Mouse (Mus musculus) urinary bladder, postnatal 14 days (tissue): ENCODE measurements around the gene Abcc10.

Experiments used
- DNase-seq: peaks from one replicate; pipeline ENCODE4 v3.0.0; 2021; ENCODE audit warnings: low spot score

Abcc10 gene

DNA sequence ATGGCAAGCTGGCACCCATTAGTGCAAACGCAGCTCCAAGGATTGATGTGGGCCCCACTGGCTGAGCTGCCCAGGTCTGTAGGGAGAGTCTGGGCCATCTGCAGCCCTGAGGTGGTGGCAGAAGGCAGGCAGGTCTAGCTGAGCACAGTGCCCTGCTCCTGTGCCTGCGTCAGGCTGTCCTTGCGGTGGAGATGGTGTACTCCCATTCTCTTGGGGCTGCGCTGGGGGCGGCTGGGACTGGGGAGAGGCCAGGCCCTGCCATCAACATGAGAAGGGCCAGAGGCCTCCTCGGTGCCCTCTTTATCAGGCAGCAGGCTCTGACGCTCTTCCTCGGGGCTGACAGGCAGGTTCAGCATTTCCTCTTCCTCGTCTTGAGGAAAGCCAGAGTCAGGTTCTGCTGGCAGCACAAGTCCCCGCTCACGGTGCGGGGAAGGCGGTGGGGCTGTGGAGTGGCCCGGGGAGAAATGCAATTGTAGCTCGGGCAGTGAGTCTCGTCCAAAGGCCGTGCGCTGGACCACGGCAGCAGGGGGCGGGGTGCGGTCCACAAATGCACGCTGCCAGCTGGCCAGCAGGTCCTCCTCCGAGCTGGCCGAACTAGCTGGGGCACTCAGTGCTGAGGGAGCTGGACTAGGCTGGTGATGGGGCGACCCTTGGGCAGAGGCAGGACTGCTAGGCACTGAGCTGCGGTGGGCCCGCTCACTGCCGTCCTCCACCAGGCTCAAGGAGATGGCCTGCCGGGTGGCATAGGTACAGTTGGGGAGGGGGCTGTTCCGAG is 69.7 kb downstream of the Abcc10 start:
- DNase-seq, result peak; percentile 18

DNA sequence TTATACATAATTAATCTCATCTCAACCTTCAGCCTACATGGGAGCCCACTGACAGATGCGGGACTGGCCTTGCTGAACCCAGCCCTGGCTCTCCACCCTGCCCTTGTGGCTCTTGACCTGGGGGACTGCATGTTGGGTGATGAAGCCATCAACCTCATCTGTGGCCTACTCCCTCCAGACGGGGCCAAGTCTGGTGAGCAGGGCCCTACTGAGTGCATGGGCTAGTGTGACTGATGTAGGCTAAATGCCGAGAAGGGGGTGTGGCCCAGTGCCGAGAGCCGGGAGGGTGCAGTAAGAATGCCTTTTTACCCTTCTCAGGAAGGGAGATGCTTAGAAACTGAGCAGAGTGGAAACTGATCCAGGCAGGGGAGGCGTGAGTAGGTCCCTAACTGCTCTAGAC is 73.0 kb downstream of the Abcc10 start:
- no peak for DNase-seq

DNA sequence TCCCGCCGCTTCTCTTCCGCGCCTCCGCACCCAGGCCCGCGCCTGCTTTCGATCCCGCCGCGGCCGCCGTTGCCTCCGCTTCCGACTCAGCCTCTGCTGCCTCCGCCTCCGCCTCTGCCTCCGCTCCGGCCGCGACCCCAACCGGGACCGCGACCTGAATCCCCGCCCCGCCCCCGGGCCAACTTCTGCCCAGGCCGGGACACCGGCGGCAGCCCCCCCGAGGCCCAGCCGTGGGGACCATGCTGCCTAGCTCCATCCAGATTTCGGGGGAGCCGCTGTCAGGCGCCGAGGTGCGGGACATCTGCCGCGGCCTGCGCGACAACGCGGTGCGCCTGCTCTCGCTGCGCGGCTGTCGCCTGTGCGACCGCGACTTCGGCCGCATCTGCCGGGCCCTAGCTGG is 74.0 kb downstream of the Abcc10 start:
- DNase-seq, result peak; percentile 20

DNA sequence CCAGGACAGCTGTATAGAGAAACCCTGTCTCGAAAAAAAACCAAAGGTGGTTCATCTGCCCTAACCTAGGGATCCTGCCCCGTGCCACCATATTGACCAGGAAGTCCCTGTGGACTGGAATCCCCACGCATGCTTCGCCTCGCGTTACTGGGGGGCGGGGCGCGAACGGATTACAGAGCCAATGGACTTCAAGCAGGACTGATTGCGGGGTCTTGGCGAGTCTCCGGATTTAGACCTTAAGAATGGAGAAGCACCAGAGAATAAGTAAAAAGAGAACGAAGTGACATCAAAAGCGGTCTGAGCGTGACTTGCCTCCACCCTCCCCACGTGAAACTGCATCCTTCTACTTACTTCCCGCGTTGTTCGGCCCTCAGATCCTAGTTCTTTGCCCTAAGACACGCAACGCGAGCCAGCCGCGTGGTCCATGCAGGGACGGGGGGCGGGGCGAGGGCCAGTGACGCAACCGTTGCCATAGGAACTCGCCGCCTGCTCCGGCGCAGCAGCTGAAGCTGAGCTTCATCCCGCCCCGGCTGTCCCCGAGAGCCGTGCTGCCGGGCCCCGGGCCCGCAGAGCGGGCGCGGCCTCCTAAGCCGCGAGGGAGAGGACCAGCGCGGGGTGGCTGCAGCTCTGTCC is 74.6 kb downstream of the Abcc10 start, which contains the start of gene Lrrc73:
Gene Lrrc73 (plus strand): TSS at position 80 of the 633 bp plus-strand sequence.
- peak; percentile 91 for DNase-seq
